Mouse (Mus musculus): ENCODE results near the gene Itgad. TPM values are rescaled to one million over a fixed set of nuclear protein-coding genes. Genes with fewer than 3 reads are reported as not detected.

The Itgad gene
- polyA plus RNA-seq (2012; rRNA removed), result 50.9 and 61.3 TPM in 2 replicates

DNA sequence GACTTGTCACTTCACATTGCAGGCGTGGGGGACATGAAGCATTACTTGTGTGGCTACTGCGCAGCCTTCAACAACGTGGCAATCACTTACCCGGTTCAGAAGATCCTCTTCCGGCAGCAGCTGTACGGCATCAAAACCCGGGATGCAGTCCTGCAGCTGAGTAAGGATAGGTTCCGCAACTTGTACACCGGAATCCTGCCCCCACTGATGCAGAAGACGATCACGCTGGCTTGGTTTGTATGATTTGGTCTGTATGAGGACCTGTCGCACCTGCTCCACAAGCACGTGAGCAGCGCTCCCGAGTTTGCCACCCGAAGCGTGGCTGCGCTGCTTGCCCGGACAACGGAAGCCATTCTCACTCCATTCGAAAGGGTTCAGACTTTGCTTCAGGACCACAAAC is at the start of gene Itgad:
TSS of gene Itgad (plus strand) at position 301 of the 400 bp plus-strand sequence.
- Histone ChIP-seq H3K36me3 (ENCODE audit: control insufficient read depth, insufficient read depth, low read length) (no peaks in the 10 kb centered on the region), H3K27ac (ENCODE audit: insufficient read depth, low read length) (no peak within 1 kb of the TSS), H3K27me3 (ENCODE audit: control insufficient read depth, insufficient read depth, low read length) (no peaks in the 10 kb centered on the region), H3K4me3 (ENCODE audit: extremely low read depth, insufficient read depth, insufficient read length) (no peak within 1 kb of the TSS), H3K4me1 (ENCODE audit: control insufficient read depth, insufficient read depth, insufficient read length) (no peaks in the 10 kb centered on the region; the same call in 1 of the 2 replicates)
- no peak for DNase-seq (ENCODE audit: low read depth in 1 of 2, low spot score in 2 of 2)
- 96% methylated on average over 21 of the region's 21 CpGs for WGBS
- TF ChIP-seq CTCF (IDR thresholded peaks at IDR 0.05; ENCODE audit: extremely low read depth, insufficient read depth, insufficient read length, insufficient replicate concordance), result no peak
- TF ChIP-seq POLR2A (IDR thresholded peaks at IDR 0.05; ENCODE audit: low read depth, low read length), result no peak

DNA sequence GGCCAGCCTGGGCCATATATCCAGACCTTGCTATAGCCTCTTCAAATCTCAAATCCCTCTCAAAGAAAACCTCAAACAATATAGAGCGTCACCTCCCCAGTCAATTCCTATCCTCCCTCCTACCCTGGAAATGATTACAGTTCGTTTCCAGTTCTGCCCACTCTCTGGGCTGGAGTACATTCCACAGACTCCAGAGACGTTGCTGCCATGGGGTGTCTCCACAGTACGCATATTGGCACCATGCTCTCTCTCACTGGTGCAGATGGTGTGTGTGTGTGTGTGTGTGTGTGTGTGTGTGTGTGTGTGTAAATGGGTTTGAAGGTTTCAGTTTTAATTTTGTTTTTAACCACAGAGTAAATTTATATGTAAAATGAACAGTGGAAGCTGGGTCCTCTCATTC is 48.9 kb upstream of the Itgad start:
- Histone ChIP-seq H3K27ac (ENCODE audit: insufficient read depth, low read length) (no peak overlapping the region), H3K36me3 (ENCODE audit: control insufficient read depth, insufficient read depth, low read length) (no peaks in the 10 kb centered on the region), H3K4me3 (ENCODE audit: extremely low read depth, insufficient read depth, insufficient read length) (no peak overlapping the region), H3K4me1 (ENCODE audit: control insufficient read depth, insufficient read depth, insufficient read length) (peaks cover 3% of the 10 kb centered on the region; the same call in 1 of the 2 replicates), H3K27me3 (ENCODE audit: control insufficient read depth, insufficient read depth, low read length) (no peaks in the 10 kb centered on the region)
- DNase-seq (ENCODE audit: low read depth in 1 of 2, low spot score in 2 of 2), result peak in 1 of 2 experiments; percentile 24
- WGBS, result 45% methylated on average over 4 of the region's 4 CpGs
- TF ChIP-seq POLR2A (IDR thresholded peaks at IDR 0.05; ENCODE audit: low read depth, low read length) (no peak), CTCF (IDR thresholded peaks at IDR 0.05; ENCODE audit: extremely low read depth, insufficient read depth, insufficient read length, insufficient replicate concordance) (0 out of 2 replicates have a peak, but pooled peaks have one; percentile 29)

DNA sequence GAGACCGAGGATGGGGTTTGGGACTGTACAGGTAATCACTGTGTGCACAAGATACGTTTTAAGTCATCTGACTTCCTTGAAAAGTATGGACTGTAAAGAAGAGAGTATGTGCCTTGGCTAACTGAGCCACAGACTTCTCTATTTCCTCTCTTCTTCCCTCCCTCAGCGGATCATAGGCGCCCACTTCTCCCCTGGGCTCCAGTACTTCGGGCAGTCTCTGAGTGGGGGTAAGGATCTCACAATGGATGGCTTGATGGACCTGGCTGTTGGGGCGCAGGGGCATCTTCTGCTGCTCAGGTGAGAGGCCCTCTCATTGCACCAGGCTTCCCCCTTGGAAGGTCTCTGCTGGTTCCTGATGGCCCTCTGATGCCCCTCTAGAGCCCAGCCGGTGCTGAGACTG is 46.7 kb upstream of the Itgad start:
- peaks cover 3% of the 10 kb centered on the region; the same call in 1 of the 2 replicates for H3K4me1 ChIP-seq (ENCODE audit: control insufficient read depth, insufficient read depth, insufficient read length)
- TF ChIP-seq CTCF (IDR thresholded peaks at IDR 0.05; ENCODE audit: extremely low read depth, insufficient read depth, insufficient read length, insufficient replicate concordance) (no peak), POLR2A (IDR thresholded peaks at IDR 0.05; ENCODE audit: low read depth, low read length) (no peak)
- no peak overlapping the region for H3K27ac ChIP-seq (ENCODE audit: insufficient read depth, low read length)
- H3K27me3 ChIP-seq (ENCODE audit: control insufficient read depth, insufficient read depth, low read length), result no peaks in the 10 kb centered on the region
- no peak overlapping the region for H3K4me3 ChIP-seq (ENCODE audit: extremely low read depth, insufficient read depth, insufficient read length)
- no peaks in the 10 kb centered on the region for H3K36me3 ChIP-seq (ENCODE audit: control insufficient read depth, insufficient read depth, low read length)
- 80% methylated on average over 7 of the region's 7 CpGs for WGBS
- no peak for DNase-seq (ENCODE audit: low read depth in 1 of 2, low spot score in 2 of 2)

DNA sequence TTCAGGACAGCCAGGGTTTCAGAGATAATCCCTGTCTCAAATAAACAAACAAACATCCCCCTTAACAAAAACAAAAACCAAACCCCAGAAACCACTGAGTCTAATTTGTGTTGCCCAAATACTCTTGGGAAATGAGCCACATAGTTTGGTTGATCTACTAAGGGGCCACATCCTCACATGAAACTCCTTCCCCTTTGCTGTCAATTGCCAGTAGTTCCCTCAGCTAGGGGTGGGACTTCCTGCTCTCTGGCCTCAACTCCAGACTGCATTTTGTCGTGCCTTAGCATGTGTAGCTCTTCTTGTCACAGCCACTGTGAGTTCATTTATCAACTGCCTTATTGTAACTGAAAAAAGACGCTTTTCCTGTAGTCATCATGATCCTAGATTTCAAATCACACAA is 43.9 kb upstream of the Itgad start:
- peaks cover 9% of the 10 kb centered on the region for H3K4me1 ChIP-seq (ENCODE audit: control insufficient read depth, insufficient read depth, insufficient read length)
- H3K27me3 ChIP-seq (ENCODE audit: control insufficient read depth, insufficient read depth, low read length), result no peaks in the 10 kb centered on the region
- no peak overlapping the region for H3K4me3 ChIP-seq (ENCODE audit: extremely low read depth, insufficient read depth, insufficient read length)
- H3K36me3 ChIP-seq (ENCODE audit: control insufficient read depth, insufficient read depth, low read length), result no peaks in the 10 kb centered on the region
- TF ChIP-seq POLR2A (IDR thresholded peaks at IDR 0.05; ENCODE audit: low read depth, low read length) (no peak), CTCF (IDR thresholded peaks at IDR 0.05; ENCODE audit: extremely low read depth, insufficient read depth, insufficient read length, insufficient replicate concordance) (no peak)
- WGBS, result 46% methylated on average over 2 of the region's 2 CpGs
- DNase-seq (ENCODE audit: low read depth in 1 of 2, low spot score in 2 of 2), result no peak
- H3K27ac ChIP-seq (ENCODE audit: insufficient read depth, low read length), result no peak overlapping the region

DNA sequence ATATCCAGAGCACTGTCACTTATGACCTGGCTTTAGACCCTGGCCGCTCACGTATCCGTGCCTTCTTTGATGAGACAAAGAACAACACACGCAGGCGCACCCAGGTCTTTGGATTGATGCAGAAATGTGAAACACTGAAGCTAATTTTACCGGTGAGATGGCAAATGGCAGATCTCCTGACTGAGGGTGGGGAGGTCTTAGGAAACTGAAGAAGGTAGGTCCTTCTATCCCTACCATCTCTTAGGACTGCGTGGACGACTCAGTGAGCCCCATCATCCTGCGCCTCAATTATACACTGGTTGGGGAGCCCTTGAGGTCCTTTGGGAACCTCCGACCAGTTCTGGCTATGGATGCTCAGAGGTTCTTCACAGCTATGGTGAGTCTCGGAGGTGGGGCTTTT is 42.0 kb upstream of the Itgad start:
- Histone ChIP-seq H3K4me3 (ENCODE audit: extremely low read depth, insufficient read depth, insufficient read length) (no peak overlapping the region), H3K4me1 (ENCODE audit: control insufficient read depth, insufficient read depth, insufficient read length) (peaks cover 5% of the 10 kb centered on the region), H3K27ac (ENCODE audit: insufficient read depth, low read length) (no peak overlapping the region), H3K36me3 (ENCODE audit: control insufficient read depth, insufficient read depth, low read length) (no peaks in the 10 kb centered on the region), H3K27me3 (ENCODE audit: control insufficient read depth, insufficient read depth, low read length) (no peaks in the 10 kb centered on the region)
- DNase-seq (ENCODE audit: low read depth in 1 of 2, low spot score in 2 of 2), result no peak
- no peak for TF ChIP-seq CTCF (IDR thresholded peaks at IDR 0.05; ENCODE audit: extremely low read depth, insufficient read depth, insufficient read length, insufficient replicate concordance)
- no peak for TF ChIP-seq POLR2A (IDR thresholded peaks at IDR 0.05; ENCODE audit: low read depth, low read length)
- 94% methylated on average over 11 of the region's 11 CpGs for WGBS

DNA sequence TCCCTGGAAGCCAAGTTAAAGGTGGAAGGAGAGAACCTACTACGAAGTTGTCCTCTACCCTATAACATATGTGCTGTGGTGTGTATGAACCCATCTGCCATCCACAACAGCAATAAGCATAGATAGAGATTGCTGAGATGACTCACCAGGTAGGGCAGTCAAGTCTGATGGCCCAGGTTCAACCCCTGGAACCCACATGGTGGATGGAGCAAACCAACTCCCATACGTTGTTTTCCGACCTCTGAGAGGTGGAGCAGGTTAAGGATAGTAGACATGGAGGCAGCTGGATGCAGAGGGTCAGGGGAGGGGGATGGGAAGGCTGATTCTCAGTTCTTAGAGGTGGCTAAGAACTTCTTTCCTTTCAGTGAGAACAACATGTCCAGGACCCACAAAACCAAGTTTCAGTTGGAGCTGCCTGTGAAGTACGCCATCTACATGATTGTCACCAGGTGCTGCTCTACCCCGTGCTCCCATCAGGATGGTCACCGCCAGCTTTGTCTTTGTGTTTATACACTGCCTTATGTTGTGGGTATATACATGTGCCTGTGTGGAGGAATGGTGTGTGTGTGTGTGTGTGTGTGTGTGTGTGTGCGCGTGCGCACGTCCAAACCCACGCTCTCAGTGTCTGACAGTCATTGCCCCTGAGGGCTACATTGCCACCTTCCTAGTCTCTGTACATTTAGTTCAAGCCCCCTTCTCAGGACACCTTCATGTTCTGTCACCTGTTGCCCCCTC is 39.6 kb upstream of the Itgad start:
- H3K36me3 ChIP-seq (ENCODE audit: control insufficient read depth, insufficient read depth, low read length), result no peaks in the 10 kb centered on the region
- no peak overlapping the region for H3K4me3 ChIP-seq (ENCODE audit: extremely low read depth, insufficient read depth, insufficient read length)
- DNase-seq (ENCODE audit: low read depth in 1 of 2, low spot score in 2 of 2), result no peak
- WGBS, result 91% methylated on average over 11 of the region's 11 CpGs
- TF ChIP-seq POLR2A (IDR thresholded peaks at IDR 0.05; ENCODE audit: low read depth, low read length) (no peak), CTCF (IDR thresholded peaks at IDR 0.05; ENCODE audit: extremely low read depth, insufficient read depth, insufficient read length, insufficient replicate concordance) (no peak)
- H3K27me3 ChIP-seq (ENCODE audit: control insufficient read depth, insufficient read depth, low read length), result no peaks in the 10 kb centered on the region
- no peak overlapping the region for H3K27ac ChIP-seq (ENCODE audit: insufficient read depth, low read length)
- H3K4me1 ChIP-seq (ENCODE audit: control insufficient read depth, insufficient read depth, insufficient read length), result peaks cover 7% of the 10 kb centered on the region

All from spleen, adult 2 months (tissue).